Mouse (Mus musculus) myocyte (in vitro differentiated cells): ENCODE results near the gene Bola2.

Experiments
- CEBPB ChIP-seq: IDR thresholded peaks from 2 replicates; pipeline ENCODE4 v1.6.1; 2011; ENCODE audit warnings: mild to moderate bottlenecking, moderate library complexity; ENCODE audit not compliant: poor library complexity, insufficient read depth, severe bottlenecking
- E2F4 ChIP-seq: IDR thresholded peaks from one replicate; pipeline ENCODE4 v1.6.1; 2011; ENCODE audit warnings: mild to moderate bottlenecking, control low read depth, moderate library complexity; ENCODE audit not compliant: insufficient read depth
- MAX ChIP-seq: IDR thresholded peaks from one replicate; pipeline ENCODE4 v1.6.1; 2011; ENCODE audit warnings: low read depth, mild to moderate bottlenecking, control low read depth
- POLR2A ChIP-seq: IDR thresholded peaks from one replicate; pipeline ENCODE4 v1.6.1; 2011; ENCODE audit warnings: low read depth, mild to moderate bottlenecking, control low read depth, moderate library complexity; ENCODE audit not compliant: insufficient read length
- POLR2AphosphoS2 ChIP-seq: IDR thresholded peaks from one replicate; pipeline ENCODE4 v1.6.1; 2011; ENCODE audit warnings: low read depth, control low read depth; ENCODE audit not compliant: insufficient read length
- USF1 ChIP-seq: IDR thresholded peaks from one replicate; pipeline ENCODE4 v1.6.1; 2011; ENCODE audit warnings: low read depth, mild to moderate bottlenecking, control low read depth, moderate library complexity

- TF ChIP-seq POLR2A (no peak), USF1 (no peak), POLR2AphosphoS2 (no peak), E2F4 (no peak), CEBPB (no peak), MAX (no peak)
Measured at GRCm38 (mm10) chr7:126670152-126670551, 25.0 kb upstream of the Bola2 start.
